Mouse (Mus musculus): ENCODE measurements around the gene Gm21800. TPM values are rescaled to one million over a fixed set of nuclear protein-coding genes. Genes with fewer than 3 reads are reported as not detected.
"Not testable (repeated sequence)": the region's sequence is repeated elsewhere in the genome, so short reads cannot be mapped to it uniquely, and the experiment has no call there.

The Gm21800 gene
- polyA plus RNA-seq (2012; ENCODE audit: insufficient read depth, insufficient read length, missing spikeins) = not detected in 2 replicates

DNA sequence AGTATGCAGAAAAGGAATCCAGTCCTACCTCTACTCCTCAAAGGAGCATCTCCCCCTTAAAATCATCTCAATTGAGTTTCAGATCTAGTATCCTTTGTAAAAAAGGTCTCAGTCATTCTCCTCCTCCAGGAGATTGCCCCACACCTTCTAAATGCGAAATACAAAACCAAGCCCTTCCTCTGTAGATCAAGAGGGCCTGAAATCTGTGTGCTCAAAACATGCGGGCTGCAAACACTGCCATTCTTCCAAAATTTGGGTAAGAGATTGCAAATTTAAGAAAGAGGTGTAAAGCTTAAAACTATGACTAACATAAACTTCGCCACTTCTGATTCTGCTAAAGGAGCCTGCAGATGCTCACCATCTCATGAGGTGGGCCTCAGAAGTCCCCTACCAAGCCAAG lies at the start of gene Gm21800:
TSS of gene Gm21800 (plus strand) at position 301 of the 400 bp plus-strand sequence.
- not testable (repeated sequence) for H3K4me1 ChIP-seq (ENCODE audit: control insufficient read depth, insufficient read depth, low read length); H3K27ac ChIP-seq (ENCODE audit: insufficient read depth, low read depth, low read length); H3K4me3 ChIP-seq (ENCODE audit: insufficient read depth, low read length)
